Mouse (Mus musculus) mouse trophoblast stem cell (cell line): ENCODE results near the gene 4921530L21Rik.

Experiments used
- in situ Hi-C, 2 experiments: fragments of 300-500 bp; cut with MseI, MboI; formaldehyde crosslinking; loops; 2 replicates in 1 of 2; 3 replicates in 1 of 2; pipeline ENCODE4 v1.15.1; 2025

The 4921530L21Rik gene

GRCm38 (mm10) chr14:95880954-95881353 lies at the start of gene 4921530L21Rik:
TSS of gene 4921530L21Rik (plus strand) at chr14:95881254.
- in situ Hi-C loops: no loop called here

GRCm38 (mm10) chr14:95833866-95834265 lies 47.2 kb upstream of the 4921530L21Rik start:
- in situ Hi-C loops: no loop called here

GRCm38 (mm10) chr14:95862981-95863380 lies 18.1 kb upstream of the 4921530L21Rik start:
- in situ Hi-C loops: no loop called here

GRCm38 (mm10) chr14:95865676-95866416 lies 15.2 kb upstream of the 4921530L21Rik start:
- in situ Hi-C loops: no loop called here

GRCm38 (mm10) chr14:95872020-95872419 lies 9.0 kb upstream of the 4921530L21Rik start:
- in situ Hi-C loops: no loop called here

GRCm38 (mm10) chr14:95876785-95877510 lies 4.1 kb upstream of the 4921530L21Rik start:
- in situ Hi-C loops: no loop called here

- in situ Hi-C loops: no loop called here
Observed at GRCm38 (mm10) chr14:95877548-95877947, 3.5 kb upstream of the 4921530L21Rik start.

GRCm38 (mm10) chr14:95899458-95899857 lies 18.4 kb downstream of the 4921530L21Rik start:
- in situ Hi-C loops: no loop called here

GRCm38 (mm10) chr14:95904591-95905095 lies 23.6 kb downstream of the 4921530L21Rik start:
- in situ Hi-C loops: no loop called here

GRCm38 (mm10) chr14:95913293-95913692 lies 32.2 kb downstream of the 4921530L21Rik start:
- in situ Hi-C loops: no loop called here

GRCm38 (mm10) chr14:95926742-95927141 lies 45.7 kb downstream of the 4921530L21Rik start:
- in situ Hi-C loops: no loop called here

- in situ Hi-C loops: no loop called here
Observed at GRCm38 (mm10) chr14:95927810-95928785, 47.0 kb downstream of the 4921530L21Rik start.
